Mouse (Mus musculus): ENCODE results near the gene 1810010H24Rik. TPM values are rescaled to one million over a fixed set of nuclear protein-coding genes. Genes with fewer than 3 reads are reported as not detected.

The 1810010H24Rik gene
- polyA plus RNA-seq, 1 experiment from 2014 or later, result 2.1 TPM

- H3K27ac ChIP-seq, result no peak overlapping the region; the same call in 1 of the 2 replicates
- ATAC-seq (replicated peaks; ENCODE audit: low FRiP score), result no peak
Observed at GRCm38 (mm10) chr11:107028754-107029153, 3.3 kb downstream of the 1810010H24Rik start.

GRCm38 (mm10) chr11:107029536-107029935 lies 4.1 kb downstream of the 1810010H24Rik start:
- Histone ChIP-seq H3K9ac (no peak overlapping the region), H3K36me3 (peaks cover 3% of the 10 kb centered on the region; the same call in 1 of the 2 replicates), H3K9me3 (replicated peaks) (no peaks in the 10 kb centered on the region), H3K4me2 (no peak overlapping the region), H3K27ac (no peak overlapping the region), H3K27me3 (no peaks in the 10 kb centered on the region), H3K4me1 (peaks cover 58% of the 10 kb centered on the region), H3K4me3 (replicated peaks) (no peak overlapping the region)
- WGBS, result 53% methylated on average over 19 of the region's 19 CpGs
- no peak for ATAC-seq (replicated peaks; ENCODE audit: low FRiP score)

More at GRCm38 (mm10) chr11:107028754-107029153, 3.3 kb downstream of the 1810010H24Rik start:
- no peaks in the 10 kb centered on the region for H3K27me3 ChIP-seq
- peaks cover 66% of the 10 kb centered on the region for H3K4me1 ChIP-seq
- peak overlapping the region; percentile 61 for H3K4me3 ChIP-seq (replicated peaks)
- peak overlapping the region; percentile 74; the same call in 1 of the 2 replicates for H3K9ac ChIP-seq
- 68% methylated on average over 6 of the region's 6 CpGs for WGBS
- no peaks in the 10 kb centered on the region for H3K36me3 ChIP-seq
- no peaks in the 10 kb centered on the region for H3K9me3 ChIP-seq (replicated peaks)
- peak overlapping the region; percentile 91 for H3K4me2 ChIP-seq

- no peak overlapping the region for H3K4me3 ChIP-seq (replicated peaks)
- no peaks in the 10 kb centered on the region for H3K9me3 ChIP-seq (replicated peaks)
- peaks cover 22% of the 10 kb centered on the region for H3K36me3 ChIP-seq
- no peak overlapping the region for H3K9ac ChIP-seq
- peak overlapping the region; percentile 14; the same call in 1 of the 2 replicates for H3K27ac ChIP-seq
- peaks cover 37% of the 10 kb centered on the region for H3K4me1 ChIP-seq
- 39% methylated on average over 7 of the region's 7 CpGs for WGBS
- no peak overlapping the region for H3K4me2 ChIP-seq
- no peak for ATAC-seq (replicated peaks; ENCODE audit: low FRiP score)
- no peaks in the 10 kb centered on the region for H3K27me3 ChIP-seq
Observed at GRCm38 (mm10) chr11:107031635-107032034, 6.2 kb downstream of the 1810010H24Rik start.

- Histone ChIP-seq H3K27me3 (no peaks in the 10 kb centered on the region), H3K9me3 (replicated peaks) (no peaks in the 10 kb centered on the region), H3K4me1 (peaks cover 22% of the 10 kb centered on the region), H3K36me3 (peaks cover 48% of the 10 kb centered on the region), H3K27ac (no peak overlapping the region), H3K4me2 (no peak overlapping the region), H3K9ac (no peak overlapping the region), H3K4me3 (replicated peaks) (no peak overlapping the region)
- ATAC-seq (replicated peaks; ENCODE audit: low FRiP score), result no peak
- 83% methylated on average over 10 of the region's 10 CpGs for WGBS
Observed at GRCm38 (mm10) chr11:107034085-107034810, 8.8 kb downstream of the 1810010H24Rik start.

GRCm38 (mm10) chr11:107039417-107039816 lies 13.9 kb downstream of the 1810010H24Rik start:
- ATAC-seq (replicated peaks; ENCODE audit: low FRiP score), result no peak
- H3K27ac ChIP-seq, result no peak overlapping the region

DNA sequence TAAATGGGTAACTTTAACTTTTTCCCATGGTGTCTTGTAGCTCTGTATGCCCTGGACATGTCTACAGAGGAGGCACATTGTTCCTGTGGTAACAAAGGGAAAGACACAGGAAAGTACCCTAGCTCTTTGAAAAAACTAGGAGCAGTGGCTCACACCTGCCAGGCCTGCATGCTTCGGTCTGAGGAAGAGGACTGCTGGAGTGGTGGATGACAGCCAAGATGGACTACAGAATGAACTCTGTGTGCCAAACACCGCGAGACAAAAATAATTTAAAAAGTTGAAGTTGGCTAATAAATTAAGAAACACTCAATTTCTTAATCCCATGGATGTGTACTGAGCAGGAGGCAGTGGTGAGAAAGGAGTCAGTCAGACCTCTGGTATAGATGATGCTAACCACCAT lies 15.9 kb downstream of the 1810010H24Rik start:
- peaks cover 95% of the 10 kb centered on the region for H3K36me3 ChIP-seq
- no peaks in the 10 kb centered on the region for H3K9me3 ChIP-seq (replicated peaks)
- WGBS, result 88% methylated on average over 3 of the region's 3 CpGs
- H3K4me3 ChIP-seq (replicated peaks), result no peak overlapping the region
- no peak overlapping the region for H3K4me2 ChIP-seq
- no peaks in the 10 kb centered on the region for H3K4me1 ChIP-seq
- no peak overlapping the region for H3K27ac ChIP-seq
- no peaks in the 10 kb centered on the region for H3K27me3 ChIP-seq
- H3K9ac ChIP-seq, result no peak overlapping the region
- no peak for ATAC-seq (replicated peaks; ENCODE audit: low FRiP score)

More at GRCm38 (mm10) chr11:107039417-107039816, 13.9 kb downstream of the 1810010H24Rik start:
- 94% methylated on average over 5 of the region's 5 CpGs for WGBS
- no peak overlapping the region for H3K9ac ChIP-seq
- H3K9me3 ChIP-seq (replicated peaks), result no peaks in the 10 kb centered on the region
- H3K4me2 ChIP-seq, result no peak overlapping the region
- no peaks in the 10 kb centered on the region for H3K4me1 ChIP-seq
- no peak overlapping the region for H3K4me3 ChIP-seq (replicated peaks)
- no peaks in the 10 kb centered on the region for H3K27me3 ChIP-seq
- H3K36me3 ChIP-seq, result peaks cover 95% of the 10 kb centered on the region

GRCm38 (mm10) chr11:107043361-107043760 lies 17.9 kb downstream of the 1810010H24Rik start:
- Histone ChIP-seq H3K36me3 (peaks cover 93% of the 10 kb centered on the region), H3K27me3 (no peaks in the 10 kb centered on the region), H3K9ac (no peak overlapping the region), H3K4me1 (no peaks in the 10 kb centered on the region), H3K4me3 (replicated peaks) (no peak overlapping the region), H3K27ac (no peak overlapping the region), H3K4me2 (no peak overlapping the region), H3K9me3 (replicated peaks) (no peaks in the 10 kb centered on the region)
- no peak for ATAC-seq (replicated peaks; ENCODE audit: low FRiP score)
- WGBS, result 92% methylated on average over 11 of the region's 11 CpGs

- Histone ChIP-seq H3K4me3 (replicated peaks) (no peak overlapping the region), H3K36me3 (peaks cover 84% of the 10 kb centered on the region), H3K9me3 (replicated peaks) (no peaks in the 10 kb centered on the region), H3K4me1 (no peaks in the 10 kb centered on the region), H3K27ac (no peak overlapping the region), H3K4me2 (no peak overlapping the region), H3K9ac (no peak overlapping the region), H3K27me3 (no peaks in the 10 kb centered on the region)
- 55% methylated on average over 5 of the region's 5 CpGs for WGBS
- no peak for ATAC-seq (replicated peaks; ENCODE audit: low FRiP score)
Observed at GRCm38 (mm10) chr11:107044321-107044720, 18.8 kb downstream of the 1810010H24Rik start.

- Histone ChIP-seq H3K4me2 (no peak overlapping the region), H3K36me3 (peaks cover 71% of the 10 kb centered on the region), H3K27me3 (no peaks in the 10 kb centered on the region), H3K9me3 (replicated peaks) (no peaks in the 10 kb centered on the region), H3K4me3 (replicated peaks) (no peak overlapping the region), H3K4me1 (no peaks in the 10 kb centered on the region), H3K27ac (no peak overlapping the region), H3K9ac (no peak overlapping the region)
- 95% methylated on average over 4 of the region's 4 CpGs for WGBS
- ATAC-seq (replicated peaks; ENCODE audit: low FRiP score), result no peak
Observed at GRCm38 (mm10) chr11:107045546-107045945, 20.1 kb downstream of the 1810010H24Rik start.

DNA sequence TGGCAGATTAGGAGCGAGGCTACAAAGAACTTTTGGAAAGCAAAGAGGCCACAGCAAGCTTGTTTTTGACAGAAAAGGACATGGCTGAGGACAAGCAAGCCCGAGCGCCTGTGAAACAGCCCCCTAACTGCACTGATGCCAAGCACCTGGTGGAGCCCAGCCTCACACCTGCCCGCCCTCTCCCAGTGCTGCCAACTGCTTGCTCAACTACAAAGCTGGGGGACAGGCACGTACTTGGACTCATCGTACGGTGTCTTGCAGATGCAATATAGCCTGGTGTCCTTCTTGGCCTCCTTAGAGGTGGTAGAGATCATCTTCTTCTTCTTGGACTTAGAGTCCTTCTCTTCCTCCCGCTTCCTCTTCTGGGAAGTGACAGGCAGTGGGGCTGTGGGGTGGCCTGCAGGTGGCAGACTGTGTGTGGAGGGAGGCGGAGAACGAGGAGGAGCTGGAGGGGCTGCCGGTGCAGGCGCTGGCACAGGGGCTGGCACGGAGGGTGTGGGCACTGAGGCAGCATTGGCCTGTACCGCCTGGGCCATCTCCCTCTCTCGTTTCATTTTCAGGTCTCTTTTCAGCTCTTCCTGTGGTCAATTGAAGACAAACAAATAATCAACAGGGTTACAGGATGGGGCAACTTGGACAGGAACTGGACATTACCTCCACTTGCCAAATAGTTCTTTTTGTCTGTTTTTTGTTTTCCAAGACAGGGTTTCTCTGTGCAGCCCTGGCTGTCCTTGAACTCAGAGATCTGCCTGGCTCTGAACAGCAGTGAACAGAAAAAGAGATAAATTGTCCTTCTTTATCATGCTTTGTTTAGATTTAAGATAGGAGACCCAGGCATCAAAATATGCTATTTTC lies 21.5 kb downstream of the 1810010H24Rik start:
- 91% methylated on average over 15 of the region's 15 CpGs for WGBS
- Histone ChIP-seq H3K4me1 (no peaks in the 10 kb centered on the region), H3K4me3 (replicated peaks) (no peak overlapping the region), H3K9me3 (replicated peaks) (no peaks in the 10 kb centered on the region), H3K36me3 (peaks cover 63% of the 10 kb centered on the region), H3K27me3 (no peaks in the 10 kb centered on the region), H3K27ac (no peak overlapping the region), H3K4me2 (no peak overlapping the region), H3K9ac (no peak overlapping the region)
- no peak for ATAC-seq (replicated peaks; ENCODE audit: low FRiP score)

DNA sequence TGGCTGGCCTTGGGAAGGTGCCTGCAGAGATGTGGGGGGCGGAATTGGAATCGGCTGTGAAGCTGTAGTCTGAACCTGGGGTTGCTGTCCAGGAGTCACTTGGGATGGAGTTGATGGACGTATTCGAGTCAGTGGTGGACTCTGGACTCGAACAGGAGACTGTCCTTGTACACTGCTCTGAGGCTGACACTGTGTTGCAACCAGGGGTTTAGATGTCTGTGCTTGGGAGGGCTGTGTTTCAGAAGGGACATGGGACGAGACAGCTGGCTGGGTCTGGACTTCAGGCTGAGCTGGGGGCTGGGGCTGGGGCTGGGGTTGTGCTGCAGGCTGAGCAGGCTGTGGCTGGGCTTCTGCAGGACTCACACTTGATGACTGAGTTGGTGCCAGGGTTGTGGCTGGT lies 29.4 kb downstream of the 1810010H24Rik start:
- 89% methylated on average over 6 of the region's 6 CpGs for WGBS
- H3K4me3 ChIP-seq (replicated peaks), result no peak overlapping the region
- no peak overlapping the region for H3K27ac ChIP-seq
- no peak overlapping the region for H3K4me2 ChIP-seq
- H3K27me3 ChIP-seq, result no peaks in the 10 kb centered on the region
- H3K36me3 ChIP-seq, result peaks cover 84% of the 10 kb centered on the region
- H3K4me1 ChIP-seq, result no peaks in the 10 kb centered on the region
- no peak overlapping the region for H3K9ac ChIP-seq
- H3K9me3 ChIP-seq (replicated peaks), result no peaks in the 10 kb centered on the region
- ATAC-seq (replicated peaks; ENCODE audit: low FRiP score), result no peak

- H3K27ac ChIP-seq, result no peak overlapping the region
- H3K4me3 ChIP-seq (replicated peaks), result no peak overlapping the region
- H3K9ac ChIP-seq, result no peak overlapping the region
- H3K27me3 ChIP-seq, result no peaks in the 10 kb centered on the region
- H3K4me2 ChIP-seq, result no peak overlapping the region
- peaks cover 99% of the 10 kb centered on the region for H3K36me3 ChIP-seq
- H3K4me1 ChIP-seq, result no peaks in the 10 kb centered on the region
- no peak for ATAC-seq (replicated peaks; ENCODE audit: low FRiP score)
- 95% methylated on average over 6 of the region's 6 CpGs for WGBS
- H3K9me3 ChIP-seq (replicated peaks), result no peaks in the 10 kb centered on the region
Observed at GRCm38 (mm10) chr11:107057391-107057790, 31.9 kb downstream of the 1810010H24Rik start.

Data from kidney, embryonic 15.5 days (tissue).